Mouse (Mus musculus): Measurements from ENCODE around the gene Ran. TPM values are rescaled to one million over a fixed set of nuclear protein-coding genes. Genes with fewer than 3 reads are reported as not detected.

Gene Ran
- polyA plus RNA-seq, 1 experiment from 2014 or later: 933 TPM

- Histone ChIP-seq H3K4me3 (no peak overlapping the region), H3K27ac (no peak overlapping the region), H3K36me3 (no peaks in the 10 kb centered on the region), H3K4me1 (peaks cover 13% of the 10 kb centered on the region), H3K27me3 (ENCODE audit: low read depth, poor library complexity, severe bottlenecking) (0 out of 2 replicates have a peak, but pooled peaks cover 3% of the 10 kb centered on the region), H3K9me3 (replicated peaks) (no peaks in the 10 kb centered on the region)
- no peak for DNase-seq (ENCODE audit: low spot score)
- 82% methylated on average over 6 of the region's 6 CpGs for WGBS
Observed at GRCm38 (mm10) chr5:129073404-129073803, 53.5 kb downstream of the Ran start.

Other genes with a start within 250 kb of the Ran start
- gene Rimbp2, start 66.6 kb upstream of the Ran start, polyA plus RNA-seq (2016; fragmentation: Nextera tagmentation; extraction: Ambion mirVana): 0.05 and 0.08 TPM in 2 replicates
- gene Stx2, start 11.5 kb upstream of the Ran start, polyA plus RNA-seq (2016; fragmentation: Nextera tagmentation; extraction: Ambion mirVana): 17.5 and 26.2 TPM in 2 replicates
- gene Adgrd1, start 76.7 kb downstream of the Ran start, polyA plus RNA-seq (2016; fragmentation: Nextera tagmentation; extraction: Ambion mirVana): 0.06 TPM in 1 of 2 replicates, not detected in the other

All from limb, embryonic 10.5 days (tissue).